Mouse (Mus musculus) spleen, adult 2 months (tissue): ENCODE data around the gene Itpkc.

Source experiments
- CTCF ChIP-seq: fragments of 200-500 bp; IDR thresholded peaks from 2 replicates; pipeline ENCODE4 v1.5.1; 2011; ENCODE audit warnings: mild to moderate bottlenecking, inconsistent platforms; ENCODE audit not compliant: insufficient read depth, insufficient read length, insufficient replicate concordance; ENCODE audit errors: extremely low read depth
- POLR2A ChIP-seq: fragments of 200-500 bp; IDR thresholded peaks from 2 replicates; pipeline ENCODE4 v1.6.1; 2011; ENCODE audit warnings: low read depth, low read length, inconsistent platforms

DNA sequence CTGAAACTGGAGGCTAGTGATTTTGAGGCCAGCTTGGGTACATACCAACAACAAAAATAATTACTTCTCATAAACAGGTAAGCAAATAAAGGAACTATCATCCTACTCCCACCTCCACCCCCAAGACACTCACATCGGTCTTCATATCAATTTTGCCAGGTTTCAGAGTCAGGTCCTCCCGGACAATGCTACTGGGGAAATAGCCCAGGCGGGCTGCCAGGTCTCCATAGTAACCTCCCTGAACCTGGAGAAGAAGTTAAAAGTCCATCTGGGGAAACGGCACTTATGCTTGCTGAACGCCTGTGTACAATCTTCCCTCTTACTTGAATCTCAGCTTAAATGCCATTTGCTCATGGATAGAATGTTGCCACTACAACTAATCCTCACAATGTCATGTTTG lies 48.4 kb downstream of the Itpkc start:
- TF ChIP-seq CTCF: no peak
- no peak for TF ChIP-seq POLR2A
